Mouse (Mus musculus): ENCODE data around the gene Mob1b. TPM values are rescaled to one million over a fixed set of nuclear protein-coding genes. Genes with fewer than 3 reads are reported as not detected.

Mob1b gene
- polyA plus RNA-seq, 1 experiment from 2014 or later = 12.4 TPM

DNA sequence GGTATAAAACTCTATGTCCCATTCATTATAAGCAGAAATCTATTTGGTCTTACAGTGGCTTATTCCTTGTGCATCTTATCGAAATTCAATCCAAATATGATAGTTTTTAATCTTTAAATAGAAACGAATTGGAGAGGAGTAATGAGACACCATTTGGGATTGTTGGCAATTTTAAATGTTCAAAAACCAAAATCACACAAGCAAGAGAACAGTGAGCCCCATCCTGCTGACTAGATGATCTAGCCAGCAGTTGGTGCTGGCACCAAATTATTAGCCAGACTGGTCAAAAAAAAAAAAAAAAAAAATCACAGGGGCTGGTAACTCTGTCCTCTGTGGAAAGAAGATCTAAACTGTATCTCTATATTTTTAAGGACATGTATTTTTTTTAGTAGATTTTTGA lies 92.5 kb downstream of the Mob1b start:
- no peak overlapping the region for H3K4me2 ChIP-seq (ENCODE audit: low read length)
- DNase-seq (ENCODE audit: low spot score) (no peak), ATAC-seq (no peak)
- no peaks in the 10 kb centered on the region for H3K9me3 ChIP-seq (replicated peaks; ENCODE audit: control insufficient read depth, low read length)
- H3K4me3 ChIP-seq (ENCODE audit: low read depth, low read length) = no peak overlapping the region
- H3K36me3 ChIP-seq (ENCODE audit: control insufficient read depth, insufficient read depth, low read length) = no peaks in the 10 kb centered on the region
- no peak overlapping the region for H3K27ac ChIP-seq (ENCODE audit: low read depth, low read length)
- H3K4me1 ChIP-seq (ENCODE audit: control insufficient read depth, insufficient read depth, low read length) = no peaks in the 10 kb centered on the region
- 85% methylated on average over 2 of the region's 2 CpGs for WGBS
- H3K9ac ChIP-seq (ENCODE audit: low read length) = no peak overlapping the region
- no peaks in the 10 kb centered on the region for H3K27me3 ChIP-seq (replicated peaks; ENCODE audit: control insufficient read depth, insufficient read depth, low read length)

Other genes starting within 250 kb of the Mob1b start
- gene Enam, start 232.9 kb upstream of the Mob1b start, polyA plus RNA-seq (2014; fragmentation: Nextera tagmentation; extraction: Ambion mirVana) = not detected in 2 replicates
- gene Jchain, start 193.0 kb upstream of the Mob1b start, polyA plus RNA-seq (2014; fragmentation: Nextera tagmentation; extraction: Ambion mirVana) = 0.17 TPM in 1 of 2 replicates, not detected in the other
- gene Utp3, start 166.4 kb upstream of the Mob1b start, polyA plus RNA-seq (2014; fragmentation: Nextera tagmentation; extraction: Ambion mirVana) = 32.8 and 46.5 TPM in 2 replicates
- gene Rufy3, start 155.8 kb upstream of the Mob1b start, polyA plus RNA-seq (2014; fragmentation: Nextera tagmentation; extraction: Ambion mirVana) = 155 and 210 TPM in 2 replicates
- gene Grsf1, start 44.7 kb upstream of the Mob1b start, polyA plus RNA-seq (2014; fragmentation: Nextera tagmentation; extraction: Ambion mirVana) = 74.5 and 79.5 TPM in 2 replicates
- gene Dck, start 44.1 kb downstream of the Mob1b start, polyA plus RNA-seq (2014; fragmentation: Nextera tagmentation; extraction: Ambion mirVana) = 93.7 and 94.7 TPM in 2 replicates
- 0.98 and 2.2 TPM in 2 replicates for gene Slc4a4, start 166.0 kb downstream of the Mob1b start, polyA plus RNA-seq (2014; fragmentation: Nextera tagmentation; extraction: Ambion mirVana)

All from forebrain, embryonic 14.5 days (tissue).